8 mouse cellular contexts compared by ENCODE assay signal in the genomic region with DNA sequence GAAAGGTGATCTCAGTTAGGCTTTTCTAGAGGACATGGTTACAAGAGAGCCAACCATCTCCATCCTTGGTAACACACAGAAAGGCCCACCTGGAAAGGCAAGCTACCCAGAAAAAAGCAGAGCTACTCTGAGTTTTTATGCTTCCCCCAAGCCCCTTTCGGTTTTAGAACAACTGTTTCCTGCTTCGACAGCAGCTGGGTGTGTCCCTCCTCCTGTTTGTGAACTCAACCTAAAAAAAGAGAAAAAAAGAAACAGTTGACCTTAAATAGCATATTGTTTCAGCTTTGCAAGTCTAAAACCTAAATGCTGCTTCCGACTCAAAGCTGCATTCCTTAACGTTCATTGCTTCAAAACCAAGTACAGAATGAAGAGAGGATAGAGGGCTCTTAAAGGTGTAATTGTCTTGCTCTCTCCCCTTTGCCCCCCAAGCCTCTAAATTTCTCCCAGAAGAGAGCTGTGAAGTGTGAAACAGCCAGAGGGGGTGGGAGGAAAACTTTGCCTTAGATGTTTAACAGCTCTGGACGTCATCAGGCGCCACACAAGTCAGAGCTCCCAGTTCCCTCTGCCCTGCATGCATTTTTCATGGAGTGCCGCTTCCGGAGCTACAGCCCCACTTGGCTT. TPM values are rescaled to one million over a fixed set of nuclear protein-coding genes. Genes with fewer than 3 reads are reported as not detected.
DNase-seq lines count a peak whose midpoint lies in the region; ATAC-seq lines count a peak whose summit lies in the region.

No protein-coding gene starts in this region.

- no peaks in the 10 kb centered on the region for H3K36me3 ChIP-seq in heart, embryonic 15.5 days
- no peaks in the 10 kb centered on the region for H3K36me3 ChIP-seq in limb, embryonic 12.5 days

- H3K4me2 ChIP-seq in heart, embryonic 15.5 days: peak overlapping the region; percentile 45
- peak overlapping the region; percentile 37 for H3K4me2 ChIP-seq in limb, embryonic 12.5 days

- peak; percentile 74 to 77 for DNase-seq in B cell, adult 2 months
- DNase-seq in R1 (ENCODE audit: low read depth, low spot score): peak; percentile 52
- DNase-seq in naive thymus-derived CD4-positive, alpha-beta T cell, adult 2 months (ENCODE audit: low read depth): peak; percentile 89
- no peak for DNase-seq in cerebellum, adult 9-11 months
- no peak for DNase-seq in right cerebral cortex, postnatal 10 days (ENCODE audit: low spot score in 2 of 2)
- DNase-seq in ovary, postnatal 36 days (ENCODE audit: low spot score): no peak

- 27% methylated on average over 8 of the region's 8 CpGs for WGBS in heart, embryonic 15.5 days
- WGBS in limb, embryonic 12.5 days: 12% methylated on average over 8 of the region's 8 CpGs

- no peaks in the 10 kb centered on the region for H3K27me3 ChIP-seq in heart, embryonic 15.5 days
- no peaks in the 10 kb centered on the region for H3K27me3 ChIP-seq in limb, embryonic 12.5 days

- no peaks in the 10 kb centered on the region for H3K9me3 ChIP-seq in heart, embryonic 15.5 days (replicated peaks)
- H3K9me3 ChIP-seq in limb, embryonic 12.5 days: no peaks in the 10 kb centered on the region

- no peak for ATAC-seq in heart, embryonic 15.5 days (replicated peaks; ENCODE audit: insufficient number of reproducible peaks, insufficient read depth, low FRiP score, low read depth)
- ATAC-seq in limb, embryonic 12.5 days (ENCODE audit: insufficient number of reproducible peaks, insufficient read depth, low FRiP score, low TSS enrichment, low read depth): peak; percentile 60; the same call in 1 of the 2 replicates

- 0 out of 2 replicates have a peak overlapping the region, but pooled peaks have one; percentile 2 for H3K9ac ChIP-seq in heart, embryonic 15.5 days
- 0 out of 2 replicates have a peak overlapping the region, but pooled peaks have one; percentile 37 for H3K9ac ChIP-seq in limb, embryonic 12.5 days (replicated peaks)

- peak overlapping the region; percentile 26; the same call in 1 of the 2 replicates for H3K27ac ChIP-seq in heart, embryonic 15.5 days
- H3K27ac ChIP-seq in limb, embryonic 12.5 days: peak overlapping the region; percentile 89

- H3K4me3 ChIP-seq in heart, embryonic 15.5 days: peak overlapping the region; percentile 5; the same call in 1 of the 2 replicates
- peak overlapping the region; percentile 14; the same call in 1 of the 2 replicates for H3K4me3 ChIP-seq in limb, embryonic 12.5 days (replicated peaks)

- peaks cover 10% of the 10 kb centered on the region for H3K4me1 ChIP-seq in heart, embryonic 15.5 days (replicated peaks)
- peaks cover 20% of the 10 kb centered on the region for H3K4me1 ChIP-seq in limb, embryonic 12.5 days (replicated peaks)

RNA-seq across cellular contexts. Expression of gene Smchd1, which starts 11.2 kb away (rescaled TPM):
- polyA plus RNA-seq in heart, embryonic 15.5 days (2015; fragmentation: Nextera tagmentation; extraction: Ambion mirVana): 33.2 and 33.3 TPM in 2 replicates
- polyA plus RNA-seq in limb, embryonic 12.5 days (2016; fragmentation: Nextera tagmentation; extraction: Ambion mirVana): 80.9 and 83.9 TPM in 2 replicates

RNA-seq across cellular contexts. Expression of gene Gm4707, which starts 26.6 kb away (rescaled TPM):
- polyA plus RNA-seq in heart, embryonic 15.5 days (2015; fragmentation: Nextera tagmentation; extraction: Ambion mirVana): 2.1 and 2.7 TPM in 2 replicates
- polyA plus RNA-seq in limb, embryonic 12.5 days (2016; fragmentation: Nextera tagmentation; extraction: Ambion mirVana): 5.3 and 5.6 TPM in 2 replicates

RNA-seq across cellular contexts. Expression of gene Ndc80, which starts 40.3 kb away (rescaled TPM):
- 31.8 and 32.3 TPM in 2 replicates for polyA plus RNA-seq in heart, embryonic 15.5 days (2015; fragmentation: Nextera tagmentation; extraction: Ambion mirVana)
- polyA plus RNA-seq in limb, embryonic 12.5 days (2016; fragmentation: Nextera tagmentation; extraction: Ambion mirVana): 56.0 and 56.1 TPM in 2 replicates

Comparison
In these comparisons a context has a peak if more than half of its experiments do, and no peak if none do; other contexts are left out.
1. DNase-seq: peak in B cell, adult 2 months (2 of 2), R1 (single experiment) and naive thymus-derived CD4-positive, alpha-beta T cell, adult 2 months (single experiment); none in cerebellum, adult 9-11 months (single experiment), right cerebral cortex, postnatal 10 days (0 of 2) and ovary, postnatal 36 days (single experiment).